Mouse (Mus musculus): ENCODE data around the gene Kif2a. TPM values are rescaled to one million over a fixed set of nuclear protein-coding genes. Genes with fewer than 3 reads are reported as not detected.

Gene Kif2a
- 37.3 and 45.9 TPM in 2 replicates for total RNA-seq (2017)

DNA sequence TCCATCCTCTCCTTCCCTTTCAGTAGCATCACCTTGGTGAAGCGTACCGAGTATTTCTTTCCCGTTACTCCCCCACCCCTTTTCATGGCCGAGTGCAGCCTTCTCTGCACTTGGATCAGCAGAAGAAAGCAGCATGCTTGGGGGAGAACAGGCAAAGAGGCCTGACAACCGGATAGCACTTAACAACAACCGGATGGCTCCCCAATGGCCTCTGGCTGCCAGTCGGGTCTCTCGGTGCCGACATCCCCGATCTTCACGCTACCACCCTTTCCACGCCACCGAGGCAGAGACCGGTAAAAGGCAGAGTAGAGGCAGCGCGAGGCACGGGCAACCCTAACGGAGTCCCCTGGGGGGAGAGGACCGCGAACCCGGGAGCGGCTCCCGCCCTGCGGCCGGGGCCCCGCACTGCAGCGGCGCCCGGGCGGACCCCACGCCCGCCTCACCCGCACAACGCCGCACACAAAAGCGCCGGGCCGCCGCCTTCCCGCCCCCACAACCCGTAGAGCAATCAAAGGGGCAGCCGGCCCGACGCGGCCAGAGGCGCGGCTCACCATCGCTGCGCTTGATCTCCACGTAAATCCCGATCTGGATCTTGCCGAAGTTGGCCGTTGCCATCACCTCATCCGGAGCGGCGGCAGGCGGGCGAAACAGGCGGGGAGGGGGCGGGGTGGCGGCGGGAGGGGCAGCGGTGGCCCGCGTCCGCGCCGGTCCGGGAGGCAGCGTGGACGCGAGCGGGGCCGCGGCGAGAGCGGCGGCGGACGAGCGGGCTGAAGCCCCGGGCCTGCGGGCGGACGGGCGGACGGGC is at the start of gene Kif2a:
Gene Kif2a (minus strand): TSS at position 666 of the 805 bp plus-strand sequence.
- ATAC-seq (replicated peaks; ENCODE audit: low read depth, poor library complexity, severe bottlenecking): peak; percentile 37

DNA sequence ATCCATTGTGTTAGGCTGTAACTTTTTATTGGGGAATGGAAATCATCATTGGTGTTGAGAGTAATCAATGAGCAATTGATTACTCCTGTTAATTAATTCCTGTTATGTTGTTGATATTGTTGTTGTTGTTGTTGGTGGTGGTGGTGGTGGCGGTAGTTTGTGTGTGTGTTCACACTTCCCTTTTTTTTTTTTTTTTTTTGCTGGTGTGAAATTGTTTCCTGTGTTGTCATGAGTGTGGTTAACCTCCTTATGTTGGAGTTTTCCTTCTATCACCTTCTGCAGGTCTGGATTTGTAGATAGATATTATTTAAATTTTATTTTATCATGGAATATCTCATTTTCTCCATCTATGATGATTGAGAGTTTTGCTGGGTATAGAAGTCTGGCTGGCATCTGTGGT is 47.1 kb upstream of the Kif2a start:
- ATAC-seq (replicated peaks; ENCODE audit: low read depth, poor library complexity, severe bottlenecking): no peak

DNA sequence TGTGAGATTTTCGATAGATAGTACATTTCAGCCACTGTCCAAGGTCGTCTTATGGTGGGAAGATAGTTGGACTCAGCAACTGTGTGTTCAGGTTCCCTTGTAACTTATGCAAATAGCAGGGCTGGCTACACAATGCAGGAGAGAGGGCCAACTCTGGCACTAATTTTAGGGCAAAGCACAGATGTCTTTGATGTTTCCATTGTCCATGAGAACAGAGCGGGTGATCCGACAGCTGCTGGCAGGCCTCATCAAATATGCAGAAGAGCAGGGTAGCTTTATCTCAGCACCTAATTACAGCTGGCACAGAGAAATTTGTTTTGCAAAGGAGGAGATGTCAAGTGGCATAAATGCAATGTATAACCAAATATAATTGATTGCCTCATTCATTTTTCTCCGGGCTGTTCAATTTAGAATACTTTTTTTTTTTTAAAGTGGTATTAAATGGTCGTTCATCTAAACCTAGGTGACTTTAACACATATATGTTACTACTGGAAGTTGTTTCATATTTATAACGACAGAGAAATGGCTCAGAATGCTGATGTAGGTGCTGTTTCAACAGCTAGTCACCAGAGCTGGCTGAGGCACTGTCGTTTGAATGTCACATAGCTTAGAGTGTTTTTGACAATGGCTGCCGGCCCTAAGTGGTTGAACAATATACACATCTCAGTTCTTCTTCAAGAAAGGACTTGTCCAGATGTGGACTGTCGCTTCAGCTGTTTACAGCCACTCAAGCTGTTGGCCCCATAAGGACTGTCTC is 43.4 kb upstream of the Kif2a start:
- ATAC-seq (replicated peaks; ENCODE audit: low read depth, poor library complexity, severe bottlenecking): no peak

DNA sequence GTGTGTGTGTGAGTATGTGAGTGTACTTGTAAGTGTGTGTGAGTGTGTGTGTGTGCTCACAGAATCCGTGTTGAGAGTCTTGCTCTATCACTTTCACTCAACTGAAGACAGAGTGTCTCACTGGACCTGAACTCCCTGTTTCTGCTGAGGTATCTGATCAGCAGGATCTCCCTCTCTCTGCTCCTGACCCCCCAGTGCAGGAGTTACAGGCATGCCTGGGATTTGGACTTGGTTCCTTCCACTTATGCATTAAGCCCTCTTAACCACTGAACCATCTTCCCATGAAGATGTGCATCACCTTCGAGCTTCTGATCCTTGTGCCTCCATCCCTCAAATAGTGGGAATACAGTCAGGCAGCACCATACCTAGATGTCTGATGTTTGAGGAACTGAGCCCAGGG is 42.3 kb upstream of the Kif2a start:
- no peak for ATAC-seq (replicated peaks; ENCODE audit: low read depth, poor library complexity, severe bottlenecking)

DNA sequence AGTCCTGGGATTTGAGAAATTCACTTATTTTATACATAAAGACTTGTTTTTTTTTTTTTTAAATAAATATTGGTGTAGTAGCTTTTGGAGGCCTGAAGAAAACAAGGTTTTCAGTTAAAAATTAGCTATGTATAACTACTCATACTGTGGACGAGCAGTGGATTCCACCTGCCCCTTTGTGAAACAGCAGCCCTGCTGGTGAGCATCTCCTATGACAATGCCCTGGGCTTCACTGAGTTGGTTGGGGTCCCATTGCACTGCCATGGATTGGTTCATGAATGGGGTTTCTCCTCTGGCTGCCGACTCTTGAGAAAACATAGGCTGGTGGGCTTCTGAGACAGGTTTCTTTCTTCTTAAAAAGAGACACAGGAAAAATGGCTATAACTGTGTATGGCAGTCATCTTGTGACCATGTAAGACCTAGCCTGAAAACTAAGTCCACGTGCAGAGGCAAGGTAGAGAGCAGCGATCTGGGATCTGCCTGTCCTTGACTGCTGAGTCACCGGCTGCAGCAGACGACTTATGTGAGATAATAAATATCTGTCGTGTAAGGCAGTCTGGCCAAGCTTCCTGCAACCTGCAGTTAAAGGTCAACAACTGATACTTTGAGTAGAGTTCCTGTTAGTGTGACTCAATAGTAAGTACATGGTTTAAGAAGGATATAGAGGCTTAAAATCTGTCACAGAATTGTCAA is 41.3 kb upstream of the Kif2a start:
- ATAC-seq (replicated peaks; ENCODE audit: low read depth, poor library complexity, severe bottlenecking): peak; percentile 69

DNA sequence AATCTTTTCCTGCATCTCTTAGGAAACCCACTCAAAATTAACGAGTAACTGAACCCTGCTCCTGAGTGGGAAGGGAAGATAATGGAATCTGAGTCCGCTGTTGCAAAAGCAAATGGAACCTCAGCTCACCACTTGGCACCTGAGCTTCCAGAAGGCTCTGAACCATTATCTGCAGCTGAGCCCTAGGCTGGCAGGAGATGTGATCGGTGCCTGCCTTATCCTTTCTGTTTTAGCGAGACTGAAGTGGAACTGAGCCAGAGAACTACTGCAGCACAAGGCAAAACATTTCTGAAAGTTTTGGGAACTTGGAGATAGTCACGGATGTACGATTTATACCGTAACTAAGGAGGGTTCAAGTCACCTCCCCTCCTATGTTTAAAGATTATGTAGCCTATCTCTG is 38.2 kb upstream of the Kif2a start:
- no peak for ATAC-seq (replicated peaks; ENCODE audit: low read depth, poor library complexity, severe bottlenecking)

DNA sequence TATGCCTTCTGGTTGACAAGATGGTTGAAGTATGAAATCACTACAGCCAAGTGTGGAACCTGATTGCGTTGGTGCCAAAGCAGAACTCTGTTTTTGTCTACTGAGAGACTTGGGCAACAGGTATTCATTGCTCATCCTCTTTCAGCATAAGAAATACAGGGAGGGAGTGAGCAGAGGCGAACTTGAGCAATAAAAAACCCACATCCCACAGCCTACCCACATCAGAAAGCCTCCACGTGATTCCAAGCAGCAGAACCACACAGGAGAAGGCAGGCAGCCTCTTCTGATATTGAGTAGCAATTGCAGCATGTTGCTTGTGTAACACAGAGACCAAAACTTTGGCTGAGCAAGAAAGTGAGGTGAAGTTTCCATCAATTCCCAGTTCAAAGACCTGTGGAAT is 37.5 kb upstream of the Kif2a start:
- ATAC-seq (replicated peaks; ENCODE audit: low read depth, poor library complexity, severe bottlenecking): peak; percentile 77

DNA sequence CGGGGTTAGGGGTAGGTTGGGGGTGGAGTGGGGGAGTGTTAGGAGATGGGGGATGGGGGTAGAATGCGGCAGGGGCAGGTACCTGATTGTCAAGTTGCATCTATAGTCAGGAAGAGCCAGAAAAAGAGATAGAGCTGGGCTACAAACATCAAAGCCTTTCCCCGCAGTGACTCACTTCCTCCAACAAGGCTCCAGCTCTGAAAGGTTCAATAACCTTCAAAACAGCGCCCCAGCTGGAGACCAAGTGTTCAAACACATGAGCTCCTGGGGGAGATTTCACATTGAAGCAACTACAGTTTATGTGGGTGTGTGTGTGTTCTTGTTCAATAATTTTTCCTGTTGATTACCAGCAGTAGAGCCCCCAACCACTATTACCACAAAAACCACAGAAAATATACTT is 34.4 kb upstream of the Kif2a start:
- ATAC-seq (replicated peaks; ENCODE audit: low read depth, poor library complexity, severe bottlenecking): peak; percentile 71

DNA sequence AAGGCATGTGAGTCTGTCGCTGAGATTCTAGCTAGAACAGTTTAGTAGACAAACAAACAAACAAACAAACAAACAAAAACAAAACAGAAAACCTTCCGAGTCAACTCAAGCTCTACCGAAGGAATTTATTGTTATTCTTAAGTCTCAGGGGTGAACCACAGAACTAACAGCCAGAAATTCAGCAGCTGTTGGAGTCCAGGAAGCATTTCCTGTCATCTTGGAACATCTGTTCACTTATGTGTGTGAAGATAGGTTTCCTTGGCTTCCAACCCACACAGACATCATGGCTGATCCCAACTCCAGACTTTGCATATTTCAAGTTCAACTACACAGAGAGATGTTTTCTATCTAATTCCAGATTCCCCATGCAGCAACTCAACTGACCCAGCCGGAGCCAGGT is 32.6 kb upstream of the Kif2a start:
- ATAC-seq (replicated peaks; ENCODE audit: low read depth, poor library complexity, severe bottlenecking): no peak

DNA sequence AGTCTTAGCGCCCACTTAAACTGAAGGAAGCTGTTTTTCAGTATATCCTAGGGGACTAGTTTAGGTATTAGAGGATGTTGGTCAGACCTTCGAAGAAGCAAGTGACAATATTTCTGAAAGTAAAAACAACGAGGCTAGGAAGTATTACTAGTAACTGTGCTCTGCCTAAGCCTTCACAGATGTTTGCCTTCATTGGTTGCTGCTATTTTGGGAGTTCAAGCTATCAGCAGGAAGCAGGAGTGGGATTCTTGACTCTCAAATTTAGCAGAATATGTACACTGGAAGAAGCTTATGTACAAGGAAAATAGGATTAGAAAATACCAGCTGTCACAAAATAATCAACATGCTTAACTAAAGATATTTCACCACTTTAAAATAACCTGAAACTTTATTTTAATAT is 29.4 kb upstream of the Kif2a start:
- peak; percentile 74 for ATAC-seq (replicated peaks; ENCODE audit: low read depth, poor library complexity, severe bottlenecking)

DNA sequence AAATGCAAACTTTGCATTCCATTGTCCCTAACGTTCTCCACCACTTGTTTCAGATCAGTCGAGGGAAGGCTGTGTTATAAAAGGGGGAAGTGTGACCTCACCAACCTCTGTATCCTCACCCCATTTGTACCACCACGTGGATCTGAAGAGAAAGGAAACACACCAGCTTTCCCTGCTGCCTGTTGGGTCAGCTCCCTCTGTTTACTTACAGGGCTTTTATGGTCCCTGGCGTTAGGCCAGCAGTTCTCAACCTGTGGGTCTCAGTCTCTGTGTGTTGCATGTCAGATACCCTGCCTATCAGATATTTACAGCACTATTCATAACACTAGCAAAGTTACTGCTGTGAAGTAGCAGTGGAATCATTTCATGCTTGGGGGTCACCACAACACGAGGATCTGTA is 22.3 kb upstream of the Kif2a start:
- peak; percentile 92 for ATAC-seq (replicated peaks; ENCODE audit: low read depth, poor library complexity, severe bottlenecking)

DNA sequence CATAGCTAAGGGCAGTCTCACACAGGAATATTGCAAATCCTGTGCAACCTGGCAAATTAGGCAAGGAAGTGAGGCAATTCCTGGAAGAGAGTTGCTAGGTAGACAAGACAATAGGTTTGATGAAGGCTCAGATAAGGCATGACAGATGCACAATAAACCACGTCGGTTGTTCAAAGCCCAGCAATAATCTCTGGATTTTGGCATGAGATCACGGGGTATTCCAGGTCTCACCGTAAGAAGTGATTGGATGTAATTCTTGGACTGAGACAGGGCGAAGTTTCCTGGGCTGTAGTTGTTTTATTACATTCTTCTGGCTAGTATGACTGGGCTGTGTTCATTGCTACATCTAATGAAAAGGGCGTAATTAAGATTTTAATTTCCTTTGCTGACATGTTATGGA is 20.6 kb upstream of the Kif2a start:
- ATAC-seq (replicated peaks; ENCODE audit: low read depth, poor library complexity, severe bottlenecking): no peak

DNA sequence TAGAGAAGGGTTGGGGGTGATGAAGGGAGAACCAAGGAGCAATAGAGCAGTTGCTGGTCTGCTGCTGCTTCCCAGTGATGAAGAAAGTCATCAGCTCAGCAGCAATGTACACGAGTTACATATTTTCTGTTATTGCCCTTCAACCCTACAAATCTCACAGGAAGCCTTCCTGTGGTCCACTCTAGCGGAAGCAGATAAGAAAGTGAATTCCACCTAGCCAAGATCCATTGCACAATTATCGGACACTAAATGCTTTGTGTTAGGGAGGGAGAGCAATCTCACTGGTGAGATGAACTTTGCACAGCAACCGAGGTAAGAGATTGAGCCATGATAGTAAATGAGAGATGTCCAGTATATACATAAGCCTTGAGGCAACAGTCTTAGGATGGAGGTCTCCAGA is 17.6 kb upstream of the Kif2a start:
- no peak for ATAC-seq (replicated peaks; ENCODE audit: low read depth, poor library complexity, severe bottlenecking)

DNA sequence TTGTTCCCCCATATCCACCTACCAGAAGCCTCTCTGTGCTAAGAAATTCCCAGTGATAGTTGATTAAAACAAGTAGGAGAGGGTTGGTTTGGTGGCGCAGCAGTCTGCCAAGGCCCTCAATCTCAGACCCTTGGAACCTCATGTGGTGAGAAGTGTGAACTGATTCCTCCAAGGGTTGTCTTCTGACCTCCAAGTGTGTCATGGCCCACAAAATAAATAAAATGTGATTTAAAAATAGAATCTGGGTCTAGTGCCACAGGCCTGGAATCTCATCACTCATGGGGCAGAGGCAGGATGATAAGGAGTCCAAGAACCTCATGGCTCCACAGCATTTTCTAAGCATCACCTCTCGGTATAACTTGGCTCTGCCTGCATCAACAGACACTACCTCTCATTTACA is 16.4 kb upstream of the Kif2a start:
- ATAC-seq (replicated peaks; ENCODE audit: low read depth, poor library complexity, severe bottlenecking): no peak

DNA sequence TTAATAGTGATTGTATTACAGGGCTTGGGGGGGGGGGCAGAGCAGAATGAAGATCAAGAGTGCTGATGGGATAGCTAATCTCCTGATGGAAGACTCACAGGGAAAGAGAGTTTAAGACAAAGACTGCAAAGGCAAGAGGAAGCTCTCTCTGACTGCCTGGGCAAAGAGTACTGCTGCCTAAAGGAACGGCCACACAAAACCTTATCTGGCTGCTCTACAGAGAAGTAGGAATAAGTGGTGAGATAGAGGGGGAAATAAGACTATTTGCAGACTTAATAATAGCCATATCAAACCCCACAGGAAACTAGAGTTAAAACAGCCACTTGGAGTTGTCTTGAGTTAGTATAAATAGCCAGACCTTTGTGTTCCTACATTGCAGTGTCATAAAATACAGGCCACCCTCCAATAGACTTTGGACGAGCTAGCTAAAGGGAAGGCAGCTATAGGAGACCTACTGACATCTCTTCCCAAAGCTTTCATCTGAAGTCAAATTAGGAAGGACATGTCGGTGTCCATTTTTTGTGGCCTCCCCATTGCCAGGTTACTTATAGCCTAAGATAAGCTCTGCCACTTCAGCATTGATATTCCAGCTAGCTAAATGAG is 13.7 kb upstream of the Kif2a start:
- ATAC-seq (replicated peaks; ENCODE audit: low read depth, poor library complexity, severe bottlenecking): peak; percentile 85

DNA sequence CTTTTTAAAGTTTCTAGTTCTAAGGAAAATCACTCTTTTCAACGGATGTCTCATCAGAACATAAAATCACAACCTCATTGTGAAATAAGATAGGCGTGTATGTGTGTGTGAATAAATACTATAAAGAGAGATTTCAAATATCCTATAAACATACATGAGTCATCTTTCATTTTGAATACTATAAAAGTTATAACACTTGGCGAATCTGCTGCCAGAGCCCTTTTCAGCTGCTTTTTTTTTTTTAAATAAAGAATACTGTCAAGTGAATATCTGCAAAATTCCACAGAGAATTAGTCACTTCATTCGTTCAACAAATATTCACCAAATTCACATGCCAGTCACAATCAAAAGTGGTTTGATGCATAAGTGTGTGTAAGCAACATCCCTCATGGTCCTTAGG is 13.2 kb upstream of the Kif2a start:
- ATAC-seq (replicated peaks; ENCODE audit: low read depth, poor library complexity, severe bottlenecking): no peak

DNA sequence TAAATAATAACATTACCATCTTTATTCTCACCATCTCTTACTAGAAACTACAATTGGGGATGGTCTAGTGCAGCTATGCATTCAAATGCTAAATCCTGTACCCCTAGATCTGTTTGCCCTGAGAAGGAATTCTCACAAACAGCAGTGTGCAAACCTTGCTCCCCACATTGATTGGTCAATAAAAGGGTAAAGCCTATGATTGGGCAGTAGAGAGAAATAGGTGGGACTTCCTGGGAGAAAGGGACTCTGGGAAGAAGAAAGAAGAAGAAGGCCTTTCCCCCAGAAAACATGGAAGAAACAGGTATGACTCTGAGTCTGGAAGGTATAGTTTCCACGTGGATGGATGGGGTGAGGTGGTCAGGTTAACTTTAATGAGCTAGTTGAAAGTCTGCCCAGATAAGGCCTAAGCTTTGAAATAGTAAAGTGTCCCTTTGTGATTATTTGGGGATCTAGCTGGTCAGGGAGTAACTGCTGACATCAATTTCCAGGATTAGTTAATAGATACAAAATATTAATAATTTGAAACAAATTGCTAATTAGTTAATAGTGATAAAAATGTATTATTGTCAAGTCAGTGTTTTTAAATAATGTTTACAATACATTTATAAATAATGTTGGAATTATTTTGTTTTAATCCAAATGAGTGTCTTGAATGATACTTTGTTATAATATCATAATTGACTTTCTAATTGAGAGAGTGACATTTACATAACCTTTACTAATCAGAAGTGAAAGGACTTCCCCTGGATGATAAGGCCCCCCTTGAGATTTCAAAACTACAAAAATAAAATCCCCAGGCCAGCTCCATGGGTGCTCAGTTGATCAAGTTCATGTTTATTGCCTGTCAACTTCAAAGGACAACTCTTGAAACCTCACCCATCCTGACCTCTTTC is 12.3 kb upstream of the Kif2a start:
- no peak for ATAC-seq (replicated peaks; ENCODE audit: low read depth, poor library complexity, severe bottlenecking)

DNA sequence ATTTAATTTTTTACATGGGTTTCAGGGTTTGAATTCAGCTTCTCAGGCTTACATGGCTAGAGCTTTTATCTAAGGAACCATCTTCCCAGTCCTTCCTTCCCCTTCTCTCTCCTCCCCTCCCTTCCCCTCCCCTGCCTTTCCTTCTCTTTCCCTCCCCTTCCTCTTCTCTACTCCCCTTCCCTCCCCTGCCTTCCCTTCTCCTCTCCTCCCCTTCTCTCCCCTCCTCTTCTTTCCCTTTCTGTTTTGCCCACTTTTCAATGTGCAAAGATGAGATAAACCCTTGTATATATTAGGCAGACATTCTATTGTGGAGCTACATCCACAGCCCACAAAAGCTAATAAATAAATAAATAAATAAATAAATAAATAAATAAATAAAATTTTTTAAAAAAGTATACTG is 9.3 kb upstream of the Kif2a start:
- peak; percentile 26; the same call in 1 of the 2 replicates for ATAC-seq (replicated peaks; ENCODE audit: low read depth, poor library complexity, severe bottlenecking)

DNA sequence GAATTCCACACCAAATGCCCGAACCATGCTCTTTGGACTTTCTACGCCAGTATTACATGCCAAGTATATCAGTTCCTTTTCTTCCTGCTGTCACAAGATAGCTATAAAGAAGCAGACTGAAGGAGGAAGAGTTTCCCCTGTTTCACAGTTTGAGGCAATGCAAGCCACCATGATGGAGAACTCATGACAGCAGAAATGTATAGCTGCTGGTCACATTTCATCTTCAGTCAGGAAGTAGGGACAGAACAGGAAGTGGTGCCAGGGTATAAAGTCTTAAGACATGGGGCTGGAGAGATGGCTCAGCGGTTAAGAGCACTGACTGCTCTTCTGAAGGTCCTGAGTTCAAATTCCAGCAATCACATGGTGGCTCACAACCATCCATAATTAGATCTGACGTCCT is 5.3 kb upstream of the Kif2a start:
- ATAC-seq (replicated peaks; ENCODE audit: low read depth, poor library complexity, severe bottlenecking): no peak

DNA sequence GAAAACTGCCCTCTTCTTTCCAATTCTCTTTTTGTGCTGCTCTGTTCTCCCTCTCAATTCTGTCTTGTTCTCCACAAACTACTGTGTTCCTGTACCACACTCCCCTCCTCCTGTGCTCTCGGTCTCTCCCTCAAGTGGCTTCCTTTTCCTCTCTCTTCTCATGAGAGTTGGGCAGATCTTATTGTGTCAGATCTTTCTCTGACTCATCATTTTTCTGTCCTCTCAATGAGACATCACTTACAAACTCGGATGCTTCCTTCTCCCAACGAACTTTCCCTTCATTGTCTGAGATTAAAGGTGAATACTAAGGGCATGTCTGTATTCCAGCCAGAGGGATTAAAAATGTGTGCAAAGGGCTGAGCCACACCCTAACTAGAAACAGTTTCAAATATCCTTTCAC is 3.7 kb upstream of the Kif2a start:
- peak; percentile 31 for ATAC-seq (replicated peaks; ENCODE audit: low read depth, poor library complexity, severe bottlenecking)

All from common myeloid progenitor, adult 5-6 weeks (primary cell).